Mouse (Mus musculus): ENCODE results near the gene Nudcd2.

- TF ChIP-seq CTCF (IDR thresholded peaks at IDR 0.05; ENCODE audit: extremely low read depth, insufficient read depth, low read length) (no peak), POLR2A (IDR thresholded peaks at IDR 0.05; ENCODE audit: extremely low read depth, insufficient read depth, low read length) (no peak)
Observed at GRCm38 (mm10) chr11:40715524-40715923, 17.9 kb upstream of the Nudcd2 start.
